In genomic region chr16:17561751-17562208, GRCm38 (mm10) we compare ENCODE assay signal across 8 mouse cellular contexts. TPM values are rescaled to one million over a fixed set of nuclear protein-coding genes. Genes with fewer than 3 reads are reported as not detected.
A peak's percentile ranks its signal among the peaks of the same experiment; 100 is the strongest.
DNase-seq lines count a peak whose midpoint lies in the region; ATAC-seq and TF ChIP-seq lines count a peak whose summit lies in the region.

Gene P2rx6, plus strand, starts transcription at chr16:17561885.

- peak; percentile 31 for DNase-seq in adrenal gland, postnatal 25 days
- DNase-seq in gastrocnemius, adult 8-10 months (ENCODE audit: low spot score in 2 of 2) = peak; percentile 62 to 71
- DNase-seq in hindbrain, embryonic 14.5 days (ENCODE audit: low spot score) = peak; percentile 48
- DNase-seq in neural tube, embryonic 11.5 days (ENCODE audit: low spot score) = peak; percentile 60
- DNase-seq in layer of hippocampus, adult 9-11 months = no peak
- DNase-seq in layer of hippocampus, adult 11-12 months (ENCODE audit: low spot score) = no peak

- peak within 1 kb of the TSS; percentile 33 for H3K27ac ChIP-seq in hindbrain, embryonic 14.5 days
- H3K27ac ChIP-seq in liver, embryonic 15.5 days (replicated peaks) = no peak within 1 kb of the TSS
- no peak within 1 kb of the TSS for H3K27ac ChIP-seq in neural tube, embryonic 11.5 days (ENCODE audit: low read depth, low read length)

- TF ChIP-seq CTCF in E14TG2a.4 (conservative IDR thresholded peaks at IDR 0.05; ENCODE audit: low read length) = no peak

- peaks cover 70% of the 10 kb centered on the region for H3K27me3 ChIP-seq in E14TG2a.4 (ENCODE audit: insufficient read depth, low read length)
- H3K27me3 ChIP-seq in hindbrain, embryonic 14.5 days (ENCODE audit: control insufficient read depth, insufficient read depth, low read length) = 0 out of 2 replicates have a peak, but pooled peaks cover 9% of the 10 kb centered on the region
- H3K27me3 ChIP-seq in liver, embryonic 15.5 days = peaks cover 51% of the 10 kb centered on the region
- H3K27me3 ChIP-seq in neural tube, embryonic 11.5 days (ENCODE audit: control insufficient read depth, insufficient read depth, low read length) = 0 out of 2 replicates have a peak, but pooled peaks cover 2% of the 10 kb centered on the region

- peak within 1 kb of the TSS; percentile 47 for H3K4me2 ChIP-seq in hindbrain, embryonic 14.5 days (replicated peaks)
- peak within 1 kb of the TSS; percentile 46 for H3K4me2 ChIP-seq in liver, embryonic 15.5 days
- H3K4me2 ChIP-seq in neural tube, embryonic 11.5 days (ENCODE audit: low read depth) = peak within 1 kb of the TSS; percentile 37

- 2% methylated on average over 10 of the region's 10 CpGs for WGBS in hindbrain, embryonic 14.5 days
- 5% methylated on average over 10 of the region's 10 CpGs for WGBS in liver, embryonic 15.5 days (ENCODE audit: insufficient replicate concordance)
- WGBS in neural tube, embryonic 11.5 days = 4% methylated on average over 10 of the region's 10 CpGs

- ATAC-seq in hindbrain, embryonic 14.5 days (ENCODE audit: low FRiP score) = peak; percentile 68
- no peak for ATAC-seq in liver, embryonic 15.5 days (ENCODE audit: insufficient read depth)
- ATAC-seq in neural tube, embryonic 11.5 days (ENCODE audit: insufficient read depth, low FRiP score, low TSS enrichment) = peak; percentile 69; the same call in 1 of the 2 replicates

- no peaks in the 10 kb centered on the region for H3K9me3 ChIP-seq in E14TG2a.4 (ENCODE audit: low read length)
- no peaks in the 10 kb centered on the region for H3K9me3 ChIP-seq in hindbrain, embryonic 14.5 days (ENCODE audit: control insufficient read depth, low read length)
- no peaks in the 10 kb centered on the region for H3K9me3 ChIP-seq in liver, embryonic 15.5 days (replicated peaks)
- H3K9me3 ChIP-seq in neural tube, embryonic 11.5 days (ENCODE audit: control insufficient read depth, low read length) = no peaks in the 10 kb centered on the region

- peaks cover 44% of the 10 kb centered on the region for H3K4me1 ChIP-seq in E14TG2a.4 (replicated peaks; ENCODE audit: low read depth, low read length)
- peaks cover 10% of the 10 kb centered on the region; the same call in 1 of the 2 replicates for H3K4me1 ChIP-seq in hindbrain, embryonic 14.5 days (replicated peaks; ENCODE audit: control insufficient read depth, insufficient read depth, low read length)
- H3K4me1 ChIP-seq in liver, embryonic 15.5 days (replicated peaks) = peaks cover 31% of the 10 kb centered on the region
- H3K4me1 ChIP-seq in neural tube, embryonic 11.5 days (ENCODE audit: control insufficient read depth, insufficient read depth, low read length) = peaks cover 22% of the 10 kb centered on the region

- H3K9ac ChIP-seq in hindbrain, embryonic 14.5 days = 0 out of 2 replicates have a peak within 1 kb of the TSS, but pooled peaks have one; percentile 31
- no peak within 1 kb of the TSS for H3K9ac ChIP-seq in liver, embryonic 15.5 days
- no peak within 1 kb of the TSS for H3K9ac ChIP-seq in neural tube, embryonic 11.5 days (ENCODE audit: low read length)

- peak within 1 kb of the TSS; percentile 66 for H3K4me3 ChIP-seq in E14TG2a.4 (replicated peaks; ENCODE audit: low read length)
- H3K4me3 ChIP-seq in hindbrain, embryonic 14.5 days (replicated peaks; ENCODE audit: low read length) = peak within 1 kb of the TSS; percentile 20
- peak within 1 kb of the TSS; percentile 10 for H3K4me3 ChIP-seq in liver, embryonic 15.5 days (replicated peaks)
- H3K4me3 ChIP-seq in neural tube, embryonic 11.5 days (ENCODE audit: low read depth, low read length) = peak within 1 kb of the TSS; percentile 20

- H3K36me3 ChIP-seq in E14TG2a.4 (ENCODE audit: insufficient read depth, low read length) = no peaks in the 10 kb centered on the region
- H3K36me3 ChIP-seq in hindbrain, embryonic 14.5 days (replicated peaks; ENCODE audit: control insufficient read depth, insufficient read depth) = no peaks in the 10 kb centered on the region
- no peaks in the 10 kb centered on the region for H3K36me3 ChIP-seq in liver, embryonic 15.5 days (replicated peaks)
- H3K36me3 ChIP-seq in neural tube, embryonic 11.5 days (ENCODE audit: control insufficient read depth, insufficient read depth, low read length) = no peaks in the 10 kb centered on the region

RNA-seq across cellular contexts. Expression of gene P2rx6, which starts in this region (rescaled TPM):
- 0.61 and 0.76 TPM in 2 replicates for total RNA-seq in adrenal gland, postnatal 25 days (2021)
- total RNA-seq in gastrocnemius, adult 8-10 months (2022) = 10 to 100 TPM in 3 of 4 experiments, 1 to 10 TPM in 1; 9.0 to 12.5 (median 11.3) TPM
- polyA plus RNA-seq in hindbrain, embryonic 14.5 days (2014; fragmentation: Nextera tagmentation; extraction: Ambion mirVana) = 2.5 and 2.8 TPM in 2 replicates
- 0.09 and 0.14 TPM in 2 replicates for polyA plus RNA-seq in liver, embryonic 15.5 days (2015; fragmentation: Nextera tagmentation; extraction: Ambion mirVana)
- 0.23 and 0.41 TPM in 2 replicates for polyA plus RNA-seq in neural tube, embryonic 11.5 days (2014; fragmentation: Nextera tagmentation; extraction: Ambion mirVana)

Comparison
In these comparisons a context has a peak if more than half of its experiments do, and no peak if none do; other contexts are left out.
1. Peak in DNase-seq in adrenal gland, postnatal 25 days; RNA of the gene not detected or under 1 TPM.
2. Peak in DNase-seq, ATAC-seq, H3K4me3 ChIP-seq and H3K4me2 ChIP-seq in neural tube, embryonic 11.5 days; RNA of the gene not detected or under 1 TPM.
3. H3K4me3 ChIP-seq: peak in every context shown above with its lines; median percentile 66 in E14TG2a.4; 20 in hindbrain, embryonic 14.5 days; 20 in neural tube, embryonic 11.5 days; 10 in liver, embryonic 15.5 days.
4. DNase-seq: peak in gastrocnemius, adult 8-10 months (2 of 2) and hindbrain, embryonic 14.5 days (single experiment); none in layer of hippocampus, adult 9-11 months (single experiment) and layer of hippocampus, adult 11-12 months (single experiment).
5. Peak in every context shown above with its lines, with median percentiles within 50 percentile points of each other: H3K4me2 ChIP-seq.